Mouse (Mus musculus): Measurements from ENCODE around the gene Sufu. TPM values are rescaled to one million over a fixed set of nuclear protein-coding genes. Genes with fewer than 3 reads are reported as not detected.

Gene Sufu
- total and polyA plus RNA-seq, 3 experiments: 11.4 to 42.5 TPM; not detected in 1

GRCm38 (mm10) chr19:46452916-46453315 is 56.2 kb downstream of the Sufu start:
- no peak overlapping the region for H3K27ac ChIP-seq (ENCODE audit: control insufficient read depth, low read depth, low read length)
- peaks cover 8 to 18% of the 10 kb centered on the region in 2 experiments for H3K4me1 ChIP-seq (ENCODE audit: control insufficient read depth in 1 of 2, insufficient read depth in 2 of 2, low read length in 2 of 2)
- H3K9ac ChIP-seq (ENCODE audit: control insufficient read depth, low read depth, low read length, poor library complexity, severe bottlenecking): no peak overlapping the region
- peaks cover 2% of the 10 kb centered on the region; the same call in 1 of the 2 replicates for H3K79me2 ChIP-seq (ENCODE audit: control insufficient read depth, insufficient read depth, low read length, poor library complexity)
- DNase-seq (ENCODE audit: low read depth, low spot score): no peak
- H3K9me3 ChIP-seq (replicated peaks; ENCODE audit: insufficient read depth, low read length): no peaks in the 10 kb centered on the region
- H3K27me3 ChIP-seq (ENCODE audit: control insufficient read depth in 1 of 2, insufficient read depth in 2 of 2, low read length in 2 of 2): no peaks in the 10 kb centered on the region
- TF ChIP-seq USF2 (IDR thresholded peaks at IDR 0.05; ENCODE audit: borderline replicate concordance in 1 of 2, insufficient read depth in 1 of 2, low read depth in 1 of 2, low read length in 2 of 2) (no peak), TBP (IDR thresholded peaks at IDR 0.05; ENCODE audit: low read depth, low read length) (no peak), NRF1 (IDR thresholded peaks at IDR 0.05; ENCODE audit: insufficient read depth, low read depth, low read length, poor library complexity, severe bottlenecking) (no peak), GABPA (IDR thresholded peaks at IDR 0.05; ENCODE audit: low read depth, low read length) (no peak), POLR2AphosphoS5 (IDR thresholded peaks at IDR 0.05; ENCODE audit: borderline replicate concordance, low read depth, low read length) (no peak), MAZ (IDR thresholded peaks at IDR 0.05; ENCODE audit: low read depth, low read length) (no peak), TAL1 (IDR thresholded peaks at IDR 0.05; ENCODE audit: low read length) (no peak)
- no peak overlapping the region for H3K4me3 ChIP-seq (ENCODE audit: control insufficient read depth in 1 of 2, insufficient read depth in 1 of 2, low read depth in 2 of 2, low read length in 2 of 2)
- H3K36me3 ChIP-seq (ENCODE audit: control insufficient read depth in 1 of 2, insufficient read depth in 2 of 2, low read length in 2 of 2): peaks cover 0 to 15% of the 10 kb centered on the region in 2 experiments; a peak in 2 of 4 replicates

GRCm38 (mm10) chr19:46454126-46454880 is 57.6 kb downstream of the Sufu start:
- peak overlapping the region; percentile 71 for H3K27ac ChIP-seq (ENCODE audit: control insufficient read depth, low read depth, low read length)
- TF ChIP-seq SMC3 (IDR thresholded peaks at IDR 0.05; ENCODE audit: low read depth, low read length): no peak
- TF ChIP-seq NRF1 (IDR thresholded peaks at IDR 0.05; ENCODE audit: insufficient read depth, low read depth, low read length, poor library complexity, severe bottlenecking): no peak
- no peak for TF ChIP-seq RCOR1 (IDR thresholded peaks at IDR 0.05; ENCODE audit: low read depth, low read length)
- no peak for TF ChIP-seq ETS1 (IDR thresholded peaks at IDR 0.05; ENCODE audit: low read depth, low read length)
- TF ChIP-seq ZMIZ1 (IDR thresholded peaks at IDR 0.05; ENCODE audit: low read depth, low read length): no peak
- no peak for TF ChIP-seq UBTF (IDR thresholded peaks at IDR 0.05; ENCODE audit: borderline replicate concordance, insufficient read depth, low read depth, low read length)
- TF ChIP-seq POLR2AphosphoS5 (IDR thresholded peaks at IDR 0.05; ENCODE audit: borderline replicate concordance, low read depth, low read length): no peak
- TF ChIP-seq MXI1 (IDR thresholded peaks at IDR 0.05; ENCODE audit: low read depth, low read length): no peak
- no peak for DNase-seq (ENCODE audit: low read depth, low spot score)
- no peaks in the 10 kb centered on the region for H3K27me3 ChIP-seq (ENCODE audit: control insufficient read depth in 1 of 2, insufficient read depth in 2 of 2, low read length in 2 of 2)
- peaks cover 8 to 18% of the 10 kb centered on the region in 2 experiments for H3K4me1 ChIP-seq (ENCODE audit: control insufficient read depth in 1 of 2, insufficient read depth in 2 of 2, low read length in 2 of 2)
- no peaks in the 10 kb centered on the region for H3K9me3 ChIP-seq (replicated peaks; ENCODE audit: insufficient read depth, low read length)
- no peaks in the 10 kb centered on the region for H3K79me2 ChIP-seq (ENCODE audit: control insufficient read depth, insufficient read depth, low read length, poor library complexity)
- peaks cover 0 to 15% of the 10 kb centered on the region in 2 experiments; a peak in 2 of 4 replicates for H3K36me3 ChIP-seq (ENCODE audit: control insufficient read depth in 1 of 2, insufficient read depth in 2 of 2, low read length in 2 of 2)
- no peak overlapping the region for H3K4me3 ChIP-seq (ENCODE audit: control insufficient read depth in 1 of 2, insufficient read depth in 1 of 2, low read depth in 2 of 2, low read length in 2 of 2)
- H3K9ac ChIP-seq (ENCODE audit: control insufficient read depth, low read depth, low read length, poor library complexity, severe bottlenecking): no peak overlapping the region; the same call in 1 of the 2 replicates
